Mouse (Mus musculus) B cell, adult 67 days (primary cell): ENCODE results near the gene Samt3. TPM values are rescaled to one million over a fixed set of nuclear protein-coding genes. Genes with fewer than 3 reads are reported as not detected.

Experiments used
- total RNA-seq, 2 experiments: library from RNA; stranded (reverse); gene quantifications; 4 replicates each; pipeline ENCODE4 v1.2.4; 2023

Samt3 gene
- total RNA-seq, result not detected

GRCm38 (mm10) chrX:86043899-86044298, at the start of gene Samt3:
Gene Samt3, plus strand, starts transcription at chrX:86044199.

Other genes with a start within 250 kb of the Samt3 start
- gene 5430427O19Rik, start 173.8 kb upstream of the Samt3 start, total RNA-seq, result 10 to 100 TPM; 20.3 to 24.7 TPM
- gene Nr0b1, start 147.6 kb downstream of the Samt3 start, total RNA-seq, result not detected